Mouse (Mus musculus): ENCODE measurements around the gene Fan1. TPM values are rescaled to one million over a fixed set of nuclear protein-coding genes. Genes with fewer than 3 reads are reported as not detected.
A peak's percentile ranks its signal among the peaks of the same experiment; 100 is the strongest.

Gene Fan1
- polyA plus RNA-seq (2015; fragmentation: Nextera tagmentation; extraction: Ambion mirVana), result 2.7 and 2.9 TPM in 2 replicates

GRCm38 (mm10) chr7:64373830-64374562, at the start of gene Fan1:
Gene Fan1, minus strand, starts transcription at chr7:64374095.
- no peak for TF ChIP-seq EP300 (optimal IDR thresholded peaks at IDR 0.05)
- peak; percentile 68 for TF ChIP-seq CTCF (IDR thresholded peaks at IDR 0.05; ENCODE audit: low read depth)
- peak; percentile 96 for ATAC-seq (ENCODE audit: low FRiP score, low TSS enrichment)
- peak; percentile 91 for DNase-seq (ENCODE audit: low spot score)
- H3K9ac ChIP-seq (ENCODE audit: low read length), result peak within 1 kb of the TSS; percentile 78
- peak within 1 kb of the TSS; percentile 91 for H3K27ac ChIP-seq (replicated peaks)
- H3K27me3 ChIP-seq (ENCODE audit: control insufficient read depth, insufficient read depth, low read length), result no peaks in the 10 kb centered on the region
- peak within 1 kb of the TSS; percentile 65 for H3K4me2 ChIP-seq (replicated peaks; ENCODE audit: low read depth)
- peak within 1 kb of the TSS; percentile 68 for H3K4me3 ChIP-seq (ENCODE audit: low read depth, low read length)
- WGBS, result 2% methylated on average over 27 of the region's 27 CpGs
- no peaks in the 10 kb centered on the region for H3K9me3 ChIP-seq (ENCODE audit: control insufficient read depth, low read length)
- H3K4me1 ChIP-seq (replicated peaks; ENCODE audit: control insufficient read depth, insufficient read depth), result no peaks in the 10 kb centered on the region
- H3K36me3 ChIP-seq (ENCODE audit: control insufficient read depth, insufficient read depth, low read length), result peaks cover 13% of the 10 kb centered on the region

- Histone ChIP-seq H3K4me2 (replicated peaks; ENCODE audit: low read depth) (no peak overlapping the region), H3K27me3 (ENCODE audit: control insufficient read depth, insufficient read depth, low read length) (no peaks in the 10 kb centered on the region), H3K4me1 (replicated peaks; ENCODE audit: control insufficient read depth, insufficient read depth) (no peaks in the 10 kb centered on the region), H3K27ac (replicated peaks) (no peak overlapping the region), H3K9me3 (ENCODE audit: control insufficient read depth, low read length) (no peaks in the 10 kb centered on the region), H3K4me3 (ENCODE audit: low read depth, low read length) (no peak overlapping the region), H3K9ac (ENCODE audit: low read length) (no peak overlapping the region), H3K36me3 (ENCODE audit: control insufficient read depth, insufficient read depth, low read length) (no peaks in the 10 kb centered on the region; the same call in 1 of the 2 replicates)
- 91% methylated on average over 8 of the region's 8 CpGs for WGBS
- no peak for TF ChIP-seq EP300 (optimal IDR thresholded peaks at IDR 0.05)
- no peak for TF ChIP-seq CTCF (IDR thresholded peaks at IDR 0.05; ENCODE audit: low read depth)
- no peak for DNase-seq (ENCODE audit: low spot score)
- ATAC-seq (ENCODE audit: low FRiP score, low TSS enrichment), result no peak
These were observed 30.1 kb upstream of the Fan1 start for GRCm38 (mm10) chr7:64403989-64404388.

GRCm38 (mm10) chr7:64402452-64402851, 28.6 kb upstream of the Fan1 start:
- TF ChIP-seq EP300 (optimal IDR thresholded peaks at IDR 0.05), result no peak
- TF ChIP-seq CTCF (IDR thresholded peaks at IDR 0.05; ENCODE audit: low read depth), result no peak
- H3K4me1 ChIP-seq (replicated peaks; ENCODE audit: control insufficient read depth, insufficient read depth), result no peaks in the 10 kb centered on the region
- no peaks in the 10 kb centered on the region for H3K9me3 ChIP-seq (ENCODE audit: control insufficient read depth, low read length)
- no peaks in the 10 kb centered on the region; the same call in 1 of the 2 replicates for H3K36me3 ChIP-seq (ENCODE audit: control insufficient read depth, insufficient read depth, low read length)
- H3K9ac ChIP-seq (ENCODE audit: low read length), result no peak overlapping the region
- ATAC-seq (ENCODE audit: low FRiP score, low TSS enrichment) (no peak), DNase-seq (ENCODE audit: low spot score) (no peak)
- H3K4me2 ChIP-seq (replicated peaks; ENCODE audit: low read depth), result no peak overlapping the region
- H3K4me3 ChIP-seq (ENCODE audit: low read depth, low read length), result no peak overlapping the region
- no peaks in the 10 kb centered on the region for H3K27me3 ChIP-seq (ENCODE audit: control insufficient read depth, insufficient read depth, low read length)
- 89% methylated on average over 4 of the region's 4 CpGs for WGBS
- H3K27ac ChIP-seq (replicated peaks), result no peak overlapping the region

- H3K4me3 ChIP-seq (ENCODE audit: low read depth, low read length), result no peak overlapping the region
- H3K36me3 ChIP-seq (ENCODE audit: control insufficient read depth, insufficient read depth, low read length), result no peaks in the 10 kb centered on the region; the same call in 1 of the 2 replicates
- H3K4me1 ChIP-seq (replicated peaks; ENCODE audit: control insufficient read depth, insufficient read depth), result no peaks in the 10 kb centered on the region
- ATAC-seq (ENCODE audit: low FRiP score, low TSS enrichment) (no peak), DNase-seq (ENCODE audit: low spot score) (no peak)
- no peaks in the 10 kb centered on the region for H3K9me3 ChIP-seq (ENCODE audit: control insufficient read depth, low read length)
- no peaks in the 10 kb centered on the region for H3K27me3 ChIP-seq (ENCODE audit: control insufficient read depth, insufficient read depth, low read length)
- H3K9ac ChIP-seq (ENCODE audit: low read length), result no peak overlapping the region
- no peak overlapping the region for H3K27ac ChIP-seq (replicated peaks)
- TF ChIP-seq CTCF (IDR thresholded peaks at IDR 0.05; ENCODE audit: low read depth) (no peak), EP300 (optimal IDR thresholded peaks at IDR 0.05) (no peak)
- H3K4me2 ChIP-seq (replicated peaks; ENCODE audit: low read depth), result no peak overlapping the region
- WGBS, result 93% methylated on average over 1 of the region's 1 CpGs
These were observed 26.8 kb upstream of the Fan1 start for GRCm38 (mm10) chr7:64400725-64401124.

- peak; percentile 67 for ATAC-seq (ENCODE audit: low FRiP score, low TSS enrichment)
- under 1% methylated on average over 15 of the region's 15 CpGs for WGBS
These were observed 18.9 kb upstream of the Fan1 start for GRCm38 (mm10) chr7:64392819-64393151.

More at GRCm38 (mm10) chr7:64392819-64393151, 18.9 kb upstream of the Fan1 start:
- H3K27me3 ChIP-seq (ENCODE audit: control insufficient read depth, insufficient read depth, low read length), result no peaks in the 10 kb centered on the region
- peak overlapping the region; percentile 79 for H3K9ac ChIP-seq (ENCODE audit: low read length)
- H3K9me3 ChIP-seq (ENCODE audit: control insufficient read depth, low read length), result no peaks in the 10 kb centered on the region
- TF ChIP-seq CTCF (IDR thresholded peaks at IDR 0.05; ENCODE audit: low read depth) (no peak), EP300 (optimal IDR thresholded peaks at IDR 0.05) (no peak)
- H3K36me3 ChIP-seq (ENCODE audit: control insufficient read depth, insufficient read depth, low read length), result no peaks in the 10 kb centered on the region; the same call in 1 of the 2 replicates
- no peaks in the 10 kb centered on the region for H3K4me1 ChIP-seq (replicated peaks; ENCODE audit: control insufficient read depth, insufficient read depth)
- H3K27ac ChIP-seq (replicated peaks), result peak overlapping the region; percentile 87
- H3K4me2 ChIP-seq (replicated peaks; ENCODE audit: low read depth), result peak overlapping the region; percentile 72
- peak overlapping the region; percentile 82 for H3K4me3 ChIP-seq (ENCODE audit: low read depth, low read length)
- DNase-seq (ENCODE audit: low spot score), result no peak
